Mouse (Mus musculus) myocyte (in vitro differentiated cells): Measurements from ENCODE around the gene Phb. TPM values are rescaled to one million over a fixed set of nuclear protein-coding genes. Genes with fewer than 3 reads are reported as not detected.

Experiments used
- H3K27me3 ChIP-seq: one replicate; pipeline ENCODE4 v1.6.1; 2011; ENCODE audit not compliant: control insufficient read depth, insufficient read depth, insufficient read length
- H3K36me3 ChIP-seq: one replicate; pipeline ENCODE4 v1.6.1; 2011; ENCODE audit not compliant: control insufficient read depth, insufficient read depth
- H3K4me2 ChIP-seq: one replicate; pipeline ENCODE4 v1.6.1; 2011; ENCODE audit warnings: low read depth, control low read depth
- H3K4me3 ChIP-seq: one replicate; pipeline ENCODE4 v1.5.1; 2011; ENCODE audit warnings: mild to moderate bottlenecking, control low read depth, moderate library complexity
- H3K79me2 ChIP-seq: one replicate; pipeline ENCODE4 v1.6.1; 2011; ENCODE audit not compliant: control insufficient read depth, insufficient read depth
- H3ac ChIP-seq: one replicate; pipeline ENCODE4 v1.6.1; 2011; ENCODE audit not compliant: control insufficient read depth, insufficient read length
- CEBPB ChIP-seq: IDR thresholded peaks from 2 replicates; pipeline ENCODE4 v1.6.1; 2011; ENCODE audit warnings: mild to moderate bottlenecking, moderate library complexity; ENCODE audit not compliant: poor library complexity, insufficient read depth, severe bottlenecking
- E2F4 ChIP-seq: IDR thresholded peaks from one replicate; pipeline ENCODE4 v1.6.1; 2011; ENCODE audit warnings: mild to moderate bottlenecking, control low read depth, moderate library complexity; ENCODE audit not compliant: insufficient read depth
- MAX ChIP-seq: IDR thresholded peaks from one replicate; pipeline ENCODE4 v1.6.1; 2011; ENCODE audit warnings: low read depth, mild to moderate bottlenecking, control low read depth
- MYOD1 ChIP-seq, 3 experiments: IDR thresholded peaks; one replicate each; pipeline ENCODE4 v1.6.1; 2011; ENCODE audit warnings: control low read depth in 2 of 3, low read depth in 2 of 3, mild to moderate bottlenecking in 2 of 3, moderate library complexity in 1 of 3; ENCODE audit not compliant: insufficient read length in 2 of 3, control insufficient read depth in 1 of 3
- MYOG ChIP-seq, 3 experiments: IDR thresholded peaks; one replicate each; pipeline ENCODE4 v1.6.1; 2011; ENCODE audit warnings: control low read depth in 2 of 3, low read depth in 2 of 3, mild to moderate bottlenecking in 2 of 3; ENCODE audit not compliant: insufficient read length in 2 of 3, control insufficient read depth in 1 of 3, insufficient read depth in 1 of 3
- POLR2A ChIP-seq: IDR thresholded peaks from one replicate; pipeline ENCODE4 v1.6.1; 2011; ENCODE audit warnings: low read depth, mild to moderate bottlenecking, control low read depth, moderate library complexity; ENCODE audit not compliant: insufficient read length
- POLR2AphosphoS2 ChIP-seq: IDR thresholded peaks from one replicate; pipeline ENCODE4 v1.6.1; 2011; ENCODE audit warnings: low read depth, control low read depth; ENCODE audit not compliant: insufficient read length
- REST ChIP-seq: IDR thresholded peaks from one replicate; pipeline ENCODE4 v1.6.1; 2011; ENCODE audit warnings: mild to moderate bottlenecking, control low read depth, moderate library complexity; ENCODE audit not compliant: insufficient read depth, insufficient read length
- SRF ChIP-seq: IDR thresholded peaks from one replicate; pipeline ENCODE4 v1.6.1; 2011; ENCODE audit warnings: low read depth; ENCODE audit not compliant: control insufficient read depth, insufficient read length
- TCF12 ChIP-seq: IDR thresholded peaks from one replicate; pipeline ENCODE4 v1.6.1; 2011; ENCODE audit warnings: mild to moderate bottlenecking, control low read depth; ENCODE audit not compliant: poor library complexity, insufficient read depth, severe bottlenecking
- TCF3 ChIP-seq: IDR thresholded peaks from one replicate; pipeline ENCODE4 v1.6.1; 2011; ENCODE audit warnings: low read depth, control low read depth; ENCODE audit not compliant: insufficient read length
- USF1 ChIP-seq: IDR thresholded peaks from one replicate; pipeline ENCODE4 v1.6.1; 2011; ENCODE audit warnings: low read depth, mild to moderate bottlenecking, control low read depth, moderate library complexity
- polyA plus RNA-seq: library from polyadenylated mRNA; unstranded; fragments of >200 nt; fragmentation: generic; extraction: Trizol; gene quantifications from one replicate; pipeline ENCODE4 v1.2.1, GENCODE M21; 2012; ENCODE audit warnings: missing spikeins

The Phb gene
- polyA plus RNA-seq, 1 experiment: 343 TPM

GRCm38 (mm10) chr11:95713225-95713810 is 46.6 kb downstream of the Phb start:
- peaks cover 12% of the 10 kb centered on the region for H3K79me2 ChIP-seq
- no peaks in the 10 kb centered on the region for H3K36me3 ChIP-seq
- H3K4me3 ChIP-seq: peak overlapping the region; percentile 55
- TF ChIP-seq MYOG (IDR thresholded peaks at IDR 0.05; ENCODE audit: control insufficient read depth in 1 of 3, insufficient read depth in 1 of 3, insufficient read length in 2 of 3, low read depth in 2 of 3) (no peak), TCF12 (no peak), USF1 (no peak), POLR2AphosphoS2 (no peak), CEBPB (no peak), TCF3 (no peak), POLR2A (peak; percentile 48)
- no peaks in the 10 kb centered on the region for H3K27me3 ChIP-seq
- H3ac ChIP-seq: peak overlapping the region; percentile 56
- H3K4me2 ChIP-seq: peak overlapping the region; percentile 99

GRCm38 (mm10) chr11:95713811-95714241 is 47.1 kb downstream of the Phb start:
- no peaks in the 10 kb centered on the region for H3K27me3 ChIP-seq
- H3K79me2 ChIP-seq: peaks cover 12% of the 10 kb centered on the region
- H3K4me2 ChIP-seq: peak overlapping the region; percentile 99
- H3ac ChIP-seq: peak overlapping the region; percentile 56
- H3K4me3 ChIP-seq: peak overlapping the region; percentile 55
- H3K36me3 ChIP-seq: no peaks in the 10 kb centered on the region
- TF ChIP-seq MYOD1 (IDR thresholded peaks at IDR 0.05; ENCODE audit: control insufficient read depth in 1 of 3, insufficient read length in 2 of 3, low read depth in 2 of 3) (no peak), E2F4 (no peak), SRF (no peak), CEBPB (no peak), POLR2AphosphoS2 (no peak), REST (no peak), POLR2A (no peak)

DNA sequence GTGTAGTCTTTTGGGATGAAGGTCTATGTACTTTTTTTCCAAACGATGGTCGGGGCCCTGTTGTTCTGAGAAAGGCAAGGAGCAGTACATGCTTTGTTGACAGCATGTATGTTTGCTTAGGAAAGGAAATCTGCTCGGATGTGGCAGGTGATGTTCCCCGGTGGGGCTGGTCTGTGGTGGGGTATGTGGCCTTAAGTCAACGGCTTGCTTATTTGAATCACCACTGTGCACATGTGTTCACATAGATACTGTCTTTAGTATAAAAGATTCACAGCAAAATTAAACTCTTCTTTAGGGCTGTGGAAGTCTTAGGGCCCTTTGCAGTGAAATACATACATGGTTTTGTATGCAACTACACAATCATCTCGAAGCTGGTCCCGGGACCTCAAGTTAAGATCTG is 47.7 kb downstream of the Phb start:
- H3K79me2 ChIP-seq: peaks cover 14% of the 10 kb centered on the region
- H3K27me3 ChIP-seq: no peaks in the 10 kb centered on the region
- H3K4me2 ChIP-seq: peak overlapping the region; percentile 99
- H3K4me3 ChIP-seq: peak overlapping the region; percentile 55
- H3ac ChIP-seq: no peak overlapping the region
- H3K36me3 ChIP-seq: no peaks in the 10 kb centered on the region
- TF ChIP-seq POLR2AphosphoS2: no peak
- no peak for TF ChIP-seq USF1
- no peak for TF ChIP-seq MAX
- TF ChIP-seq REST: no peak
- no peak for TF ChIP-seq MYOG (IDR thresholded peaks at IDR 0.05; ENCODE audit: control insufficient read depth in 1 of 3, insufficient read depth in 1 of 3, insufficient read length in 2 of 3, low read depth in 2 of 3)
- TF ChIP-seq TCF12: no peak
- no peak for TF ChIP-seq E2F4
- no peak for TF ChIP-seq POLR2A
- TF ChIP-seq TCF3: no peak
- no peak for TF ChIP-seq MYOD1 (IDR thresholded peaks at IDR 0.05; ENCODE audit: control insufficient read depth in 1 of 3, insufficient read length in 2 of 3, low read depth in 2 of 3)
- no peak for TF ChIP-seq CEBPB
- no peak for TF ChIP-seq SRF

- H3ac ChIP-seq: no peak overlapping the region
- H3K4me2 ChIP-seq: no peak overlapping the region
- no peak overlapping the region for H3K4me3 ChIP-seq
- H3K27me3 ChIP-seq: no peaks in the 10 kb centered on the region
- H3K36me3 ChIP-seq: no peaks in the 10 kb centered on the region
- H3K79me2 ChIP-seq: peaks cover 21% of the 10 kb centered on the region
- TF ChIP-seq MYOG (IDR thresholded peaks at IDR 0.05; ENCODE audit: control insufficient read depth in 1 of 3, insufficient read depth in 1 of 3, insufficient read length in 2 of 3, low read depth in 2 of 3): no peak
- TF ChIP-seq REST: no peak
- no peak for TF ChIP-seq USF1
- no peak for TF ChIP-seq TCF3
- TF ChIP-seq SRF: no peak
- TF ChIP-seq MAX: no peak
- TF ChIP-seq CEBPB: no peak
- no peak for TF ChIP-seq MYOD1 (IDR thresholded peaks at IDR 0.05; ENCODE audit: control insufficient read depth in 1 of 3, insufficient read length in 2 of 3, low read depth in 2 of 3)
- no peak for TF ChIP-seq POLR2A
- no peak for TF ChIP-seq POLR2AphosphoS2
These were observed 49.4 kb downstream of the Phb start for GRCm38 (mm10) chr11:95716136-95716535.

DNA sequence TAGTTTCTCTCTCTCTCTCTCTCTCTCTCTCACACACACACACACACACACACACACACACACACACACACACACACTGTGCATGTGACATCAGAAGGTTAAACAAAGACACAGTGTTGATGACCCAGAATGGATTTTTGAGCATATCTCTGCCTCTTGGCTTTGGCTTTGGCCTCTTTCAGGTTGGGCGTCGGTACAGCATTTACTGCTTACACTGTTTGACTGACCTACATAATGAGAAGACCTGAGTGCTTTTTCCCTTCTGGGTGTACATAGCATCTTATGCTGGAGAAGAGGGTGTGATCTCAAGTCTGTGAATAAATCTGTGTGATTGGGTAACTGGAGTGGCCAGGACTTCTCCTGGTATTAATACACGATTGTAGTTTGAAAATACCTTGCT is 52.6 kb downstream of the Phb start:
- Histone ChIP-seq H3K27me3 (no peaks in the 10 kb centered on the region), H3K36me3 (no peaks in the 10 kb centered on the region), H3K4me3 (no peak overlapping the region), H3K79me2 (peaks cover 21% of the 10 kb centered on the region), H3ac (no peak overlapping the region), H3K4me2 (no peak overlapping the region)
- TF ChIP-seq MAX: no peak
- TF ChIP-seq MYOD1 (IDR thresholded peaks at IDR 0.05; ENCODE audit: control insufficient read depth in 1 of 3, insufficient read length in 2 of 3, low read depth in 2 of 3): no peak
- no peak for TF ChIP-seq POLR2A
- TF ChIP-seq TCF3: no peak
- no peak for TF ChIP-seq REST
- no peak for TF ChIP-seq POLR2AphosphoS2
- TF ChIP-seq USF1: no peak
- TF ChIP-seq CEBPB: no peak
- no peak for TF ChIP-seq MYOG (IDR thresholded peaks at IDR 0.05; ENCODE audit: control insufficient read depth in 1 of 3, insufficient read depth in 1 of 3, insufficient read length in 2 of 3, low read depth in 2 of 3)
- TF ChIP-seq SRF: no peak
- TF ChIP-seq TCF12: no peak
- TF ChIP-seq E2F4: no peak
